Mouse (Mus musculus) heart, postnatal 10 days (tissue): ENCODE data around the gene Txndc12. TPM values are rescaled to one million over a fixed set of nuclear protein-coding genes. Genes with fewer than 3 reads are reported as not detected.

Experiments
- DNase-seq, 2 experiments: peaks; one replicate each; pipeline ENCODE4 v3.0.0; 2021
- intact Hi-C: fragments of 180-260 bp; cut with DNase I; formaldehyde crosslinking; loops from one replicate; pipeline ENCODE4 v1.15.1; 2025
- total RNA-seq, 2 experiments: library from RNA; stranded (reverse); gene quantifications; 2 replicates each; pipeline ENCODE4 v1.2.3; 2021

The Txndc12 gene
- total RNA-seq, 2 experiments from 2014 or later = 52.4 to 60.3 TPM

GRCm38 (mm10) chr4:108845824-108846569, 11.6 kb downstream of the Txndc12 start:
- DNase-seq = no peak
- intact Hi-C loops = no loop called here

GRCm38 (mm10) chr4:108847715-108848504, 13.5 kb downstream of the Txndc12 start, which contains the start of gene Kti12:
Gene Kti12 (plus strand): TSS chr4:108847785.
- intact Hi-C loops = loop anchor here (1.0 kb wide), 1 partner anchor 13 kb away; no protein-coding TSS in a partner anchor
- DNase-seq = peak; percentile 90

GRCm38 (mm10) chr4:108848505-108848848, 14.1 kb downstream of the Txndc12 start, which contains the start of gene A730015C16Rik:
Gene A730015C16Rik (minus strand): TSS chr4:108848619.
- intact Hi-C loops = no loop called here
- DNase-seq = no peak

GRCm38 (mm10) chr4:108866806-108867205, 32.4 kb downstream of the Txndc12 start:
- DNase-seq = no peak
- intact Hi-C loops = loop anchor here (5.0 to 10.0 kb wide), 2 partner anchors 65 to 172 kb away; no protein-coding TSS in a partner anchor

- intact Hi-C loops = loop anchor here (1.0 to 10.0 kb wide), 4 partner anchors 68 to 297 kb away; no protein-coding TSS in a partner anchor
- peak; percentile 89 to 94 for DNase-seq
Measured at GRCm38 (mm10) chr4:108869730-108870374, 35.5 kb downstream of the Txndc12 start.

- intact Hi-C loops = loop anchor here (5.0 kb wide), 1 partner anchor 294 kb away; no protein-coding TSS in a partner anchor
- no peak for DNase-seq
Measured at GRCm38 (mm10) chr4:108873746-108874145, 39.3 kb downstream of the Txndc12 start.

GRCm38 (mm10) chr4:108877901-108878300, 43.5 kb downstream of the Txndc12 start:
- intact Hi-C loops = no loop called here
- DNase-seq = no peak

GRCm38 (mm10) chr4:108878963-108879822, 44.8 kb downstream of the Txndc12 start, which contains the start of gene Rab3b:
Gene Rab3b (plus strand): TSS chr4:108879063.
- intact Hi-C loops = no loop called here
- peak; percentile 29 to 43 for DNase-seq

- intact Hi-C loops = no loop called here
- DNase-seq = no peak
Measured at GRCm38 (mm10) chr4:108883815-108884214, 49.4 kb downstream of the Txndc12 start.

- intact Hi-C loops = no loop called here
- no peak for DNase-seq
Measured at GRCm38 (mm10) chr4:108887456-108887855, 53.1 kb downstream of the Txndc12 start.

GRCm38 (mm10) chr4:108890876-108891275, 56.5 kb downstream of the Txndc12 start:
- no peak for DNase-seq
- intact Hi-C loops = no loop called here

- no peak for DNase-seq
- intact Hi-C loops = no loop called here
Measured at GRCm38 (mm10) chr4:108900421-108900820, 66.0 kb downstream of the Txndc12 start.

GRCm38 (mm10) chr4:108902886-108903285, 68.5 kb downstream of the Txndc12 start:
- intact Hi-C loops = no loop called here
- no peak for DNase-seq

- DNase-seq = no peak
- intact Hi-C loops = no loop called here
Measured at GRCm38 (mm10) chr4:108903346-108903745, 68.9 kb downstream of the Txndc12 start.

GRCm38 (mm10) chr4:108904076-108904475, 69.7 kb downstream of the Txndc12 start:
- no peak for DNase-seq
- intact Hi-C loops = no loop called here

GRCm38 (mm10) chr4:108904790-108905189, 70.4 kb downstream of the Txndc12 start:
- intact Hi-C loops = no loop called here
- no peak for DNase-seq

- no peak for DNase-seq
- intact Hi-C loops = no loop called here
Measured at GRCm38 (mm10) chr4:108905859-108906258, 71.5 kb downstream of the Txndc12 start.

- DNase-seq = no peak
- intact Hi-C loops = no loop called here
Measured at GRCm38 (mm10) chr4:108907475-108907874, 73.1 kb downstream of the Txndc12 start.

GRCm38 (mm10) chr4:108909872-108910425, 75.5 kb downstream of the Txndc12 start:
- intact Hi-C loops = no loop called here

More at GRCm38 (mm10) chr4:108909872-108910425, 75.5 kb downstream of the Txndc12 start:
- DNase-seq = no peak
